Mouse (Mus musculus): ENCODE data around the gene 4921517D22Rik.

- TF ChIP-seq CTCF (IDR thresholded peaks at IDR 0.05; ENCODE audit: borderline replicate concordance, control insufficient read depth, extremely low read depth, insufficient read depth, low read length, poor library complexity) (no peak), POLR2A (IDR thresholded peaks at IDR 0.05; ENCODE audit: control insufficient read depth, extremely low read depth, insufficient read depth, low read length, poor library complexity) (no peak)
Measured at GRCm38 (mm10) chr13:59695781-59696180, 1.9 kb upstream of the 4921517D22Rik start.

All from thymus, adult 2 months (tissue).